Mouse (Mus musculus) duodenum, adult 2 months (tissue): ENCODE measurements around the gene Cox20. TPM values are rescaled to one million over a fixed set of nuclear protein-coding genes. Genes with fewer than 3 reads are reported as not detected.

ENCODE experiments used
- polyA plus RNA-seq: library from polyadenylated mRNA; depleted of rRNA; stranded (reverse); fragments of >200 nt; gene quantifications from 2 replicates; pipeline ENCODE4 v1.2.3, GENCODE M21; 2012; ENCODE audit warnings: low replicate concordance; rRNA removed

Cox20 gene
- 3.2 and 4.0 TPM in 2 replicates for polyA plus RNA-seq

DNA sequence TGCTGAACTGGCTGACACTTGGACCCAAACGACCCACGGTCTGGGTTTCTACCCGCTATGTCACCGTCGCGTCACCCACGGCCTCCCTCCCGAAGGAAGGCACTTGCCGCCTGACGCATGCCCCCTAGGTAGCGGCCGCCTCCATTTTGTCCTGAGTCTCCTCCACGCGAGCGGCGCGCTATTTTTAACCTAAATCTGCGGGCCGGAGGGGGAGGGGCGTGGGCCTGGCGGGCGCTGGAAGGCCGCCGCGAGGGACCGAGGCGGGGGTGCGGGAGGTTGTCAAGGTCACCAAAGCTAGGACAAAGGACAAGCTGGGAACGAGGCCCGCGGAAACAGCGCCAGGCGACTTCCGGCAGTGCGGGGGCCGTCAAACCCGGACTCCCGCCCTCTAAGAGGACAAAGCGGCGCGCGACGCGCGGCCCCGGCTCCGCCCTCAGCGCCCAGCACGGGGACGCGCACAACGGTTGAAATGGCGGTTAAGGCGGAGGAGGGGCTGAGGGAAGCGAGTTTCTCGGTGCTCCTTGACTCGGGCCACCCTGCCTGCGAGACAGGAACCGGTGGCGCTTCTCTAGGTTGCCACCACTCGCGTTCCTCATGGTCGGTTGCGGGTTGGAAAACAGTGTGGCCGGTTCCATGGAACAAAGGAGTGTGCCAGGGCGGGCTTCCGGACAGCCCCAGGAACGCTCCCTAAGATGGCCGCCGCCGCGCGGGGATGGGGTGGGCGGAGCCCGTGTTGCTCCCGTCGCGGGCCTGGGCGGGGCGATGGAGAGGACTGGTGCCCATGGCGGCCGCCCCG, at the start of gene Cox20:
TSS of gene Cox20 (plus strand) at position 742 of the 796 bp plus-strand sequence.

GRCm38 (mm10) chr1:178337551-178338317, 18.8 kb downstream of the Cox20 start, which contains the start of gene Hnrnpu:
Gene Hnrnpu, minus strand, starts transcription at chr1:178337797.

Other genes starting within 250 kb of the Cox20 start
- 4.9 and 6.1 TPM in 2 replicates for gene Desi2, start 131.7 kb upstream of the Cox20 start, polyA plus RNA-seq
- 10.9 and 15.2 TPM in 2 replicates for gene Hnrnpu, start 18.7 kb downstream of the Cox20 start, polyA plus RNA-seq
- gene Efcab2, start 87.0 kb downstream of the Cox20 start, polyA plus RNA-seq: 0.09 TPM in 1 of 2 replicates, not detected in the other
- 0.13 and 0.28 TPM in 2 replicates for gene Kif26b, start 210.0 kb downstream of the Cox20 start, polyA plus RNA-seq